In genomic region chr11:87010476-87010875, GRCm38 (mm10) we compare ENCODE assay signal across 7 mouse cellular contexts. TPM values are rescaled to one million over a fixed set of nuclear protein-coding genes. Genes with fewer than 3 reads are reported as not detected.
DNase-seq lines count a peak whose midpoint lies in the region; ATAC-seq and TF ChIP-seq lines count a peak whose summit lies in the region.

No protein-coding gene starts in this region.

- no peak for TF ChIP-seq EP300 in MEL (IDR thresholded peaks at IDR 0.05; ENCODE audit: low read depth in 1 of 2, low read length in 2 of 2)
- TF ChIP-seq EP300 in lung, postnatal 0 days (IDR thresholded peaks at IDR 0.05): no peak

- TF ChIP-seq CTCF in MEL (IDR thresholded peaks at IDR 0.05 in 2 of 3, conservative IDR thresholded peaks at IDR 0.05 in 1 of 3; ENCODE audit: control insufficient read depth in 1 of 3, insufficient read depth in 1 of 3, low read depth in 2 of 3, low read length in 3 of 3, poor library complexity in 1 of 3, severe bottlenecking in 1 of 3): peak; percentile 68 to 96 (median 86)
- TF ChIP-seq CTCF in lung, postnatal 0 days (IDR thresholded peaks at IDR 0.05): peak; percentile 85

- ATAC-seq in heart, embryonic 14.5 days (ENCODE audit: insufficient number of reproducible peaks, insufficient read depth, low FRiP score, low read depth): no peak
- 0 out of 2 replicates have a peak, but pooled peaks have one; percentile 33 for ATAC-seq in kidney, embryonic 16.5 days (ENCODE audit: low FRiP score, low TSS enrichment)
- ATAC-seq in lung, postnatal 0 days: peak; percentile 70

- peak; percentile 96 for TF ChIP-seq RAD21 in MEL (IDR thresholded peaks at IDR 0.05; ENCODE audit: low read depth, low read length)

- no peaks in the 10 kb centered on the region; a peak in 1 of 4 replicates for H3K36me3 ChIP-seq in MEL (ENCODE audit: control insufficient read depth in 1 of 2, insufficient read depth in 2 of 2, low read length in 2 of 2)
- no peaks in the 10 kb centered on the region for H3K36me3 ChIP-seq in heart, embryonic 14.5 days (ENCODE audit: control insufficient read depth, insufficient read depth, low read length)
- H3K36me3 ChIP-seq in kidney, embryonic 16.5 days (ENCODE audit: insufficient read depth, low read length): no peaks in the 10 kb centered on the region
- H3K36me3 ChIP-seq in lung, postnatal 0 days (ENCODE audit: insufficient read depth, low read length): no peaks in the 10 kb centered on the region

- H3K4me3 ChIP-seq in MEL (ENCODE audit: control insufficient read depth in 1 of 2, insufficient read depth in 1 of 2, low read depth in 2 of 2, low read length in 2 of 2): no peak overlapping the region
- no peak overlapping the region for H3K4me3 ChIP-seq in heart, embryonic 14.5 days (ENCODE audit: control insufficient read depth in 1 of 2, insufficient read depth in 1 of 2, low read depth in 1 of 2, low read length in 2 of 2)
- H3K4me3 ChIP-seq in kidney, embryonic 16.5 days (ENCODE audit: low read length): no peak overlapping the region
- H3K4me3 ChIP-seq in lung, postnatal 0 days (ENCODE audit: low read depth, low read length): no peak overlapping the region

- no peak for TF ChIP-seq POLR2A in MEL (IDR thresholded peaks at IDR 0.05; ENCODE audit: control insufficient read depth in 1 of 2, insufficient read depth in 1 of 2, low read depth in 1 of 2, low read length in 2 of 2, poor library complexity in 1 of 2)

- H3K4me2 ChIP-seq in heart, embryonic 14.5 days (ENCODE audit: low read length): no peak overlapping the region
- no peak overlapping the region for H3K4me2 ChIP-seq in kidney, embryonic 16.5 days (replicated peaks; ENCODE audit: low read depth, low read length)
- no peak overlapping the region for H3K4me2 ChIP-seq in lung, postnatal 0 days (replicated peaks; ENCODE audit: low read depth, low read length)

- no peak overlapping the region for H3K9ac ChIP-seq in MEL (ENCODE audit: control insufficient read depth, low read depth, low read length, poor library complexity, severe bottlenecking)
- 0 out of 2 replicates have a peak overlapping the region, but pooled peaks have one; percentile 25 for H3K9ac ChIP-seq in heart, embryonic 14.5 days (ENCODE audit: low read length)
- H3K9ac ChIP-seq in kidney, embryonic 16.5 days (replicated peaks; ENCODE audit: low read length): no peak overlapping the region
- H3K9ac ChIP-seq in lung, postnatal 0 days (replicated peaks; ENCODE audit: low read depth): no peak overlapping the region

- WGBS in heart, embryonic 14.5 days: 15% methylated on average over 9 of the region's 9 CpGs
- 20% methylated on average over 9 of the region's 9 CpGs for WGBS in kidney, embryonic 16.5 days
- WGBS in lung, postnatal 0 days: 18% methylated on average over 9 of the region's 9 CpGs

- no peak overlapping the region for H3K27ac ChIP-seq in MEL (ENCODE audit: control insufficient read depth, low read depth, low read length)
- H3K27ac ChIP-seq in heart, embryonic 14.5 days (replicated peaks in 1 of 2; ENCODE audit: control insufficient read depth in 1 of 2, insufficient read depth in 1 of 2, low read depth in 2 of 2, low read length in 2 of 2): no peak overlapping the region
- H3K27ac ChIP-seq in kidney, embryonic 16.5 days (ENCODE audit: low read length): no peak overlapping the region
- H3K27ac ChIP-seq in lung, postnatal 0 days (ENCODE audit: low read length): no peak overlapping the region

- H3K9me3 ChIP-seq in MEL (replicated peaks; ENCODE audit: insufficient read depth, low read length): no peaks in the 10 kb centered on the region
- no peaks in the 10 kb centered on the region for H3K9me3 ChIP-seq in heart, embryonic 14.5 days (ENCODE audit: control insufficient read depth, low read length)
- no peaks in the 10 kb centered on the region for H3K9me3 ChIP-seq in kidney, embryonic 16.5 days (ENCODE audit: low read length)
- H3K9me3 ChIP-seq in lung, postnatal 0 days (ENCODE audit: low read length): no peaks in the 10 kb centered on the region

- no peaks in the 10 kb centered on the region for H3K27me3 ChIP-seq in MEL (ENCODE audit: control insufficient read depth in 1 of 2, insufficient read depth in 2 of 2, low read length in 2 of 2)
- no peaks in the 10 kb centered on the region for H3K27me3 ChIP-seq in heart, embryonic 14.5 days (ENCODE audit: control insufficient read depth, insufficient read depth, low read length)
- H3K27me3 ChIP-seq in kidney, embryonic 16.5 days (ENCODE audit: insufficient read depth, low read length): no peaks in the 10 kb centered on the region
- H3K27me3 ChIP-seq in lung, postnatal 0 days (replicated peaks; ENCODE audit: insufficient read depth, low read length): no peaks in the 10 kb centered on the region

- no peaks in the 10 kb centered on the region for H3K79me2 ChIP-seq in MEL (ENCODE audit: control insufficient read depth, insufficient read depth, low read length, poor library complexity)

- DNase-seq in CD4-positive, CD25-positive, alpha-beta regulatory T cell, adult 2 months (ENCODE audit: low read depth, low spot score): peak; percentile 66
- DNase-seq in MEL (ENCODE audit: low read depth, low spot score): peak; percentile 76
- peak; percentile 74 to 82 for DNase-seq in cerebellum, postnatal 14 days
- DNase-seq in lung, postnatal 0 days (ENCODE audit: low spot score): peak; percentile 86
- peak; percentile 38 for DNase-seq in right cerebral cortex, postnatal 25 days

- peaks cover 0 to 3% of the 10 kb centered on the region in 2 experiments; a peak in 2 of 4 replicates for H3K4me1 ChIP-seq in MEL (ENCODE audit: control insufficient read depth in 1 of 2, insufficient read depth in 2 of 2, low read length in 2 of 2)
- H3K4me1 ChIP-seq in heart, embryonic 14.5 days (ENCODE audit: control insufficient read depth in 2 of 2, insufficient read depth in 2 of 2, low read length in 2 of 2): no peaks in the 10 kb centered on the region
- H3K4me1 ChIP-seq in kidney, embryonic 16.5 days (ENCODE audit: insufficient read depth, low read length): 0 out of 2 replicates have a peak, but pooled peaks cover 4% of the 10 kb centered on the region
- no peaks in the 10 kb centered on the region for H3K4me1 ChIP-seq in lung, postnatal 0 days (ENCODE audit: insufficient read depth, low read depth, low read length)

TF ChIP-seq in MEL, 35 proteins besides CTCF, POLR2A, EP300 and RAD21:
- TF ChIP-seq MYB (IDR thresholded peaks at IDR 0.05; ENCODE audit: low read depth, low read length): no peak
- no peak for TF ChIP-seq KAT2A (conservative IDR thresholded peaks at IDR 0.05; ENCODE audit: low read depth, low read length)
- TF ChIP-seq ZC3H11A (IDR thresholded peaks at IDR 0.05; ENCODE audit: low read depth, low read length): peak; percentile 98
- TF ChIP-seq ETS1 (IDR thresholded peaks at IDR 0.05; ENCODE audit: low read depth, low read length): no peak
- peak; percentile 24; the same call in 1 of the 2 replicates for TF ChIP-seq MYC (IDR thresholded peaks at IDR 0.05; ENCODE audit: low read depth, low read length)
- peak; percentile 94 for TF ChIP-seq SMC3 (IDR thresholded peaks at IDR 0.05; ENCODE audit: low read depth, low read length)
- 0 out of 2 replicates have a peak, but pooled peaks have one; percentile 49 for TF ChIP-seq SIN3A (IDR thresholded peaks at IDR 0.05; ENCODE audit: low read length)
- TF ChIP-seq CHD1 (IDR thresholded peaks at IDR 0.05; ENCODE audit: low read depth, low read length): no peak
- no peak for TF ChIP-seq ZMIZ1 (IDR thresholded peaks at IDR 0.05; ENCODE audit: low read depth, low read length)
- TF ChIP-seq TBP (IDR thresholded peaks at IDR 0.05; ENCODE audit: low read depth, low read length): peak; percentile 60; the same call in 1 of the 2 replicates
- no peak for TF ChIP-seq NRF1 (IDR thresholded peaks at IDR 0.05; ENCODE audit: insufficient read depth, low read depth, low read length, poor library complexity, severe bottlenecking)

RNA-seq across cellular contexts. Expression of gene Ypel2, which starts 17.0 kb away (rescaled TPM):
- 0.23 and 0.33 TPM in 2 replicates for total RNA-seq in MEL (2012; rRNA removed)
- under 1 TPM in 1 of 2 experiments, not detected in 1; 0.52 TPM for polyA plus RNA-seq in MEL (2012; ENCODE audit: insufficient read depth in 1 of 2, insufficient read length in 2 of 2, low read depth in 1 of 2, low replicate concordance in 2 of 2, missing spikeins in 1 of 2)
- 22.8 and 23.5 TPM in 2 replicates for polyA plus RNA-seq in heart, embryonic 14.5 days (2014; fragmentation: Nextera tagmentation; extraction: Ambion mirVana)
- polyA plus RNA-seq in kidney, embryonic 16.5 days (2015; fragmentation: Nextera tagmentation; extraction: Ambion mirVana): 11.6 and 13.2 TPM in 2 replicates
- polyA plus RNA-seq in lung, postnatal 0 days (2015; fragmentation: Nextera tagmentation; extraction: Ambion mirVana): 8.5 and 9.5 TPM in 2 replicates
